Mouse (Mus musculus): Measurements from ENCODE around the gene Map2k3. TPM values are rescaled to one million over a fixed set of nuclear protein-coding genes. Genes with fewer than 3 reads are reported as not detected.

Gene Map2k3
- polyA plus RNA-seq, 1 experiment from 2014 or later, result 93.3 TPM

DNA sequence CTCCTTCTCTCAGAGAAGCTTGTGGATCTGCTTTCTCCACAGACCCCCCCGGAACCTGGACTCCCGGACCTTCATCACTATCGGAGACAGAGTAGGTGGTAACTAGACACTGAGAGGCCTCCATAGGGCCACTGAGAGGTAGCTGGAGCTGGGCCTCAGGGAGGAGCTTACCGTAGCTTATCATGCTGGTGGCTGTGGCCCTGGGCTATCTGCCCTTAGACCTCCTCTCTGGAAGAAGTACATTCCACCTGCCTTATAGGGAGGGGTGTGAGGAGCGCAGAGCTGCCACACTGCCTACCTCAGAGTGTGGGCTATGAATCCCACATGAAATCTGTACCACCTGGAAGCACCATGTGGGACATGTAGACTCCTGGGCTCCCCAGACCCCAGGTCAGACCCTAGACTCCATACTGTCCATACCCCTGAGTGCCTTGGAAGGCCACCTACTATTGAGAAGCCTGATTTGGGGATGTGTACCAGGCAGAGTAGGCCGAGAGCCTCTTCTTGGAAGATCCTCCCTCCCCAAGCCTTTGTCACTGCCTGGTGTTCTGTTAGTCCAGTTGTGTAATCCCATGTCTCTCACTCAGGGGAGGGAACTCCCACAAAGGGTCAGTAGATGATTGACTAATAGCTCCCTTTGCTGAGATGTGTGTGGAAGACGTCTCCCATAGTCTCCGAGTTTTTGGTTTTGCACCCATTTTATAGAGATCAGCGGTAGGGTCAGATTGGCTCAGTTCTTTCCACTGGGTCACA, 10.6 kb downstream of the Map2k3 start:
- Histone ChIP-seq H3K9ac (no peak overlapping the region), H3K4me1 (peaks cover 8% of the 10 kb centered on the region), H3K9me3 (no peaks in the 10 kb centered on the region), H3K27me3 (no peaks in the 10 kb centered on the region), H3K4me2 (replicated peaks) (no peak overlapping the region), H3K36me3 (peaks cover 55% of the 10 kb centered on the region), H3K4me3 (no peak overlapping the region), H3K27ac (no peak overlapping the region)
- WGBS, result 91% methylated on average over 9 of the region's 9 CpGs
- ATAC-seq (ENCODE audit: low FRiP score, low read depth), result no peak

GRCm38 (mm10) chr11:60945003-60945402, 13.2 kb downstream of the Map2k3 start:
- Histone ChIP-seq H3K4me2 (replicated peaks) (no peak overlapping the region), H3K9me3 (no peaks in the 10 kb centered on the region), H3K9ac (no peak overlapping the region), H3K4me3 (no peak overlapping the region), H3K36me3 (peaks cover 79% of the 10 kb centered on the region), H3K27ac (no peak overlapping the region), H3K27me3 (no peaks in the 10 kb centered on the region), H3K4me1 (peaks cover 8% of the 10 kb centered on the region)
- ATAC-seq (ENCODE audit: low FRiP score, low read depth), result no peak
- WGBS, result 40% methylated on average over 4 of the region's 4 CpGs

DNA sequence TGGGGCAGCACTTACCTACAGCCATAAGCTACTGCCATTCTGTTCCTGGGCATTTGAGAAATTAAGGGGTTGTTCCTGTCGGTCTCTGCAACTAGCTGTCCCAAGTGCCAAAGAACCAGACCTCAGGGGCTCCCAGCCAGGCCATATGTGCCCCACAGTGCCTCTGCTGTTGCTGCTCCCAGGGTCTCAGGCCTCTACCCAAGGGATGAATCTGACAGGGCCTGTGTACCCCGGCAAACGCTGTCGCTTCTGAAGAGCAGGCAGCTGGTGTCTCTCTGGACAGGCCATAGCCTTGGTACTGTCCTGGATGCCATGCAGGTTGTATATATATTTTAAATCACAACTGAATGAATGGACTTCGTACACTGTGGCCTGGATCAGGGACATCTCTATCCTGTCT, 20.1 kb downstream of the Map2k3 start:
- H3K4me1 ChIP-seq, result 0 out of 2 replicates have a peak, but pooled peaks cover 6% of the 10 kb centered on the region
- H3K9ac ChIP-seq, result no peak overlapping the region
- H3K4me2 ChIP-seq (replicated peaks), result no peak overlapping the region
- WGBS, result 94% methylated on average over 5 of the region's 5 CpGs
- peaks cover 58% of the 10 kb centered on the region for H3K36me3 ChIP-seq
- H3K27ac ChIP-seq, result no peak overlapping the region
- H3K9me3 ChIP-seq, result no peaks in the 10 kb centered on the region
- ATAC-seq (ENCODE audit: low FRiP score, low read depth), result no peak
- no peak overlapping the region for H3K4me3 ChIP-seq
- no peaks in the 10 kb centered on the region for H3K27me3 ChIP-seq

GRCm38 (mm10) chr11:60952362-60952761, 20.5 kb downstream of the Map2k3 start:
- Histone ChIP-seq H3K36me3 (peaks cover 53% of the 10 kb centered on the region), H3K4me1 (0 out of 2 replicates have a peak, but pooled peaks cover 6% of the 10 kb centered on the region)
- WGBS, result 92% methylated on average over 3 of the region's 3 CpGs

GRCm38 (mm10) chr11:60952986-60953385, 21.2 kb downstream of the Map2k3 start:
- 94% methylated on average over 6 of the region's 6 CpGs for WGBS
- H3K36me3 ChIP-seq, result peaks cover 47% of the 10 kb centered on the region

More at GRCm38 (mm10) chr11:60952362-60952761, 20.5 kb downstream of the Map2k3 start:
- Histone ChIP-seq H3K4me2 (replicated peaks) (no peak overlapping the region), H3K27ac (no peak overlapping the region), H3K4me3 (no peak overlapping the region), H3K9ac (no peak overlapping the region), H3K9me3 (no peaks in the 10 kb centered on the region), H3K27me3 (no peaks in the 10 kb centered on the region)
- ATAC-seq (ENCODE audit: low FRiP score, low read depth), result no peak

DNA sequence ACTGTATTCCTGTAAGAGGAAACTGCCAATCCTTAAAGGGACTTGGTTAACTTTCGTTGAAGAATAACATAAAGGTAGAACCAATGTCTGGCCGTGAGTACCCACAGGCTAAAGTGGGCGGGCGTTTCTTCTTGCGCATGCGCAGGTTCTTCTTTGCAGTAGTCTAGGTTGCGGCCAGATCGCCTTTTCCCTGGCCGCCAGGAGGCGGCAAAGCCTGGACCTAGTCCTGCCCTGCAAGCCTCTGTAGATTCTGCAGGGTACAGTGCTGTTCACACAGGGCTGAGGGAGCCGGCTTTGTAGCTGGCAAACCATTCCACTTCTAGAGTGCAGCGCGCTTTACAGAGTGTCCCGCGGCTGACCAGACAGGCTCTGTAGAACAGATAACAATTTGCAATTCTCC, 22.0 kb downstream of the Map2k3 start:
- H3K4me2 ChIP-seq (replicated peaks), result peak overlapping the region; percentile 42
- peak; percentile 86 for ATAC-seq (ENCODE audit: low FRiP score, low read depth)

More at GRCm38 (mm10) chr11:60952986-60953385, 21.2 kb downstream of the Map2k3 start:
- Histone ChIP-seq H3K4me3 (no peak overlapping the region), H3K4me1 (0 out of 2 replicates have a peak, but pooled peaks cover 6% of the 10 kb centered on the region), H3K4me2 (replicated peaks) (no peak overlapping the region), H3K9me3 (no peaks in the 10 kb centered on the region), H3K27ac (no peak overlapping the region), H3K27me3 (no peaks in the 10 kb centered on the region), H3K9ac (no peak overlapping the region)
- no peak for ATAC-seq (ENCODE audit: low FRiP score, low read depth)

DNA sequence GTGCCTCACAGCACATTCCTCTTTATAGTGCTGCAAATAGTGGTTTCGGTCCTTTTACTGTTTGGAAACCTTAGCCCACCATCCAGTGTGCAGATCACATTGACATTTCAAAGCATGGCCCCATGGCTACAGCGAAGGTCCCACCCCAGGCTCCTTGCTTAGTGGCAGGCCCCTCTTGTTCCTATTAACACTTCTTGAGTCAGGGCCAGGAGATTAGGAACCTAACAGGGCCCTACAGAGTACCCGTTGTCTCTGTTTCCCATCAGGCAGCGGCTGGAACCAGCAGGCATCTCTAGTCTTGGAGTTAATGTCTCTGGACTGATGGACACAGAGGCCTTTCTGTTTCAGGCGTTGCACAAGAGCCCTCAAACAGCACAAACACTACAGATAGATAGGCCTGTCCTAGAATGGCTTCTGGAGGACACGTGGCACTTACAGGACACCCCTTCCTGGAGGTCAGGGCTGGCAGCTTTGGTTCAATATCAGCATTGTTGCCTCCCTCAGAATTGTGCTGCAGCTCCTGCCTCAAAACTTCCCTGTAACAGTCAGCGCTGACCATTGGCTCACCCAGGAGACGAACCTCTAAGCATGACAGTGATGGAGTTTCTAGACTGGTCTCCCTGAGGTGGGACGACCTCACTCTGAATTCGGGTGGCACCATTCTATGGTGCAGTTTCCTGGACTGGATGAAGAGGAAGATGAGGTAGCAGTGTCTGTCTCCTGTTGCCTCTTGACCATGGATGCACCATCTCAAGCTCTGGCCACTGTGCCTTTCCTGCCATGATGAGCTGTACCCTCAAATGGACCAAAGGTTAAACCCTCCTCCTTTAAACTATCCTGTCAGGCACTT, 22.6 kb downstream of the Map2k3 start:
- H3K9me3 ChIP-seq, result no peaks in the 10 kb centered on the region
- H3K4me1 ChIP-seq, result 0 out of 2 replicates have a peak, but pooled peaks cover 6% of the 10 kb centered on the region
- peaks cover 33% of the 10 kb centered on the region for H3K36me3 ChIP-seq
- peak; percentile 30; the same call in 1 of the 2 replicates for ATAC-seq (ENCODE audit: low FRiP score, low read depth)
- no peak overlapping the region for H3K27ac ChIP-seq
- no peak overlapping the region for H3K4me3 ChIP-seq
- no peaks in the 10 kb centered on the region for H3K27me3 ChIP-seq
- H3K4me2 ChIP-seq (replicated peaks), result peak overlapping the region; percentile 42
- H3K9ac ChIP-seq, result no peak overlapping the region
- WGBS, result 78% methylated on average over 10 of the region's 10 CpGs

More for the DNA sequence above, 22.0 kb downstream of the Map2k3 start:
- Histone ChIP-seq H3K4me3 (no peak overlapping the region), H3K27me3 (no peaks in the 10 kb centered on the region), H3K4me1 (0 out of 2 replicates have a peak, but pooled peaks cover 6% of the 10 kb centered on the region), H3K27ac (no peak overlapping the region), H3K9me3 (no peaks in the 10 kb centered on the region), H3K36me3 (peaks cover 40% of the 10 kb centered on the region), H3K9ac (no peak overlapping the region)
- WGBS, result 6% methylated on average over 15 of the region's 15 CpGs

- Histone ChIP-seq H3K27me3 (no peaks in the 10 kb centered on the region), H3K9me3 (no peaks in the 10 kb centered on the region), H3K4me1 (0 out of 2 replicates have a peak, but pooled peaks cover 6% of the 10 kb centered on the region), H3K27ac (no peak overlapping the region), H3K9ac (no peak overlapping the region), H3K4me2 (replicated peaks) (no peak overlapping the region), H3K36me3 (peaks cover 23% of the 10 kb centered on the region), H3K4me3 (no peak overlapping the region)
- WGBS, result 84% methylated on average over 9 of the region's 9 CpGs
- ATAC-seq (ENCODE audit: low FRiP score, low read depth), result no peak
Measured at GRCm38 (mm10) chr11:60955621-60956383, 24.0 kb downstream of the Map2k3 start.

GRCm38 (mm10) chr11:60958948-60959347, 27.1 kb downstream of the Map2k3 start:
- no peak overlapping the region for H3K27ac ChIP-seq
- WGBS, result 86% methylated on average over 4 of the region's 4 CpGs
- H3K4me1 ChIP-seq, result 0 out of 2 replicates have a peak, but pooled peaks cover 5% of the 10 kb centered on the region
- H3K27me3 ChIP-seq, result no peaks in the 10 kb centered on the region
- no peak overlapping the region for H3K4me3 ChIP-seq
- H3K36me3 ChIP-seq, result no peaks in the 10 kb centered on the region
- H3K4me2 ChIP-seq (replicated peaks), result no peak overlapping the region
- no peaks in the 10 kb centered on the region for H3K9me3 ChIP-seq
- no peak for ATAC-seq (ENCODE audit: low FRiP score, low read depth)
- no peak overlapping the region for H3K9ac ChIP-seq

DNA sequence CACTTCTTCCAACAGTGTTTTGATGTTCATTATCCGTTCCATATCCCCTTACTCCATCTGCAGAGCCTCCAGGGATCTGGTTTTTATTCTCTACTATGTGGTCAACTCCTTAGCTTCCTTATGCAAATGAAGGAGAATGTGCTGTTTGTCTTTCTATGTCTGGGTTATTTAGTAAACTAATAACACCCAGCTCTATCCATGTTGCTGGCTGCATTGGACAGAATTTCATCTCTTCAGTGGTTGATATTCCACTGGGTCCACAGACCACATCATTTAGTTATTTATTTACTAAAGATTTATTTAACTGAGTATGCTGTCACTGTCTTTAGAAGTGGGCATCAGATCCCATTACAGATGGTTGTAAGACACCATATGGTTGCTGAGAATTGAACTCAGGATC, 29.3 kb downstream of the Map2k3 start:
- no peak overlapping the region for H3K9ac ChIP-seq
- H3K27ac ChIP-seq, result no peak overlapping the region
- WGBS, result 58% methylated on average over 1 of the region's 1 CpGs
- H3K9me3 ChIP-seq, result no peaks in the 10 kb centered on the region
- no peaks in the 10 kb centered on the region for H3K36me3 ChIP-seq
- no peaks in the 10 kb centered on the region for H3K27me3 ChIP-seq
- H3K4me3 ChIP-seq, result no peak overlapping the region
- no peaks in the 10 kb centered on the region for H3K4me1 ChIP-seq
- H3K4me2 ChIP-seq (replicated peaks), result no peak overlapping the region
- ATAC-seq (ENCODE audit: low FRiP score, low read depth), result no peak

DNA sequence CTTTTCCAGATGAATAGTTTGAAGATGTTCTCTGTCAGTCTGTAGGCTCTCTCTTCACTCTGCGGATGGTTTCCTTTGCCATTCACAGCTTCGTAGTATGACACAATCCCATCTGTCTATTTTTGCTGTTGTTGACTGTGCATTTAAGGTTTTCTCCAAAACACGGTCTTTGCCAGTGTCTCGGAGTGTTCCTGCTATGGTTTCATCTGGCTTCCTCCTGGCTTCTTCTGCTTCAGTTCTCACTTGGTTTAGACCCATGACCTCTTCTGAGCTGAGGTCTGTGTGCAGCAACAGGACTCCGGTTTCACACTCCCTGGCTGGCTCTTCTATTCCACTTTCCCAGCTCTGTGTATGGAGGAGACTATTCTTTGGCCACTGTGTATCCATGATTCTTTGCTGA, 30.9 kb downstream of the Map2k3 start:
- ATAC-seq (ENCODE audit: low FRiP score, low read depth), result no peak

More for the DNA sequence above, 30.9 kb downstream of the Map2k3 start:
- Histone ChIP-seq H3K27ac (no peak overlapping the region), H3K4me1 (peaks cover 7% of the 10 kb centered on the region; the same call in 1 of the 2 replicates), H3K9me3 (no peaks in the 10 kb centered on the region), H3K27me3 (no peaks in the 10 kb centered on the region), H3K36me3 (no peaks in the 10 kb centered on the region), H3K4me2 (replicated peaks) (no peak overlapping the region), H3K4me3 (no peak overlapping the region), H3K9ac (no peak overlapping the region)
- WGBS, result 84% methylated on average over 5 of the region's 5 CpGs

All from limb, embryonic 13.5 days (tissue).